Mouse (Mus musculus) MEL (cell line): ENCODE measurements around the gene Inpp4a.

Experiments
- CTCF ChIP-seq, 3 experiments: IDR thresholded peaks in 2 of 3; conservative IDR thresholded peaks in 1 of 3; 2 replicates each; pipeline ENCODE4 v1.5.1; 2011 to 2012; ENCODE audit warnings: low read length in 3 of 3, low read depth in 2 of 3, mild to moderate bottlenecking in 2 of 3, improper control_type of control experiment in 1 of 3, inconsistent platforms in 1 of 3, mixed read lengths in 1 of 3, moderate library complexity in 1 of 3; ENCODE audit not compliant: control insufficient read depth in 1 of 3, insufficient read depth in 1 of 3, poor library complexity in 1 of 3, severe bottlenecking in 1 of 3
- USF1 ChIP-seq: IDR thresholded peaks from 2 replicates; pipeline ENCODE4 v1.6.1; 2014; ENCODE audit warnings: low read depth, mild to moderate bottlenecking, inconsistent platforms, low read length, improper control_type of control experiment, moderate library complexity

DNA sequence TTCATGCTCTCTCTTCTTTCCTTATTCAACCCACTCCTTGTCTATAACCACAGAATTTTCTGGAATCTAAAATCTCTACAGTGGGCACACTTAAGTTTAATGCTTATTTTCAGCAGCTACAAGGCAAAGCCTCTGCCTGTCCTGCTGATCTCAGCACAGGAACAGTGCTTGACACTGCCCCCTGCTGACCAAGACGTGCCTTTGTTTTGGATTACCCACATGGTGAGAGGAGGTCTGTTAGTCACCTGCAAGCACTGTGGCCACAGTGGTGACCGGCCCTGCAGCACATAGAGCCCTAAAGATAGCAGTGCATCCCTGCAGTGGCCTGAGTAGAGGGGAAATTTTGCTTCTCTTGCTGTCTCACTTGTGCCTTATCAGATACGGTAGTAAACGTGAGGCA lies 102.0 kb downstream of the Inpp4a start:
- TF ChIP-seq CTCF (IDR thresholded peaks at IDR 0.05 in 2 of 3, conservative IDR thresholded peaks at IDR 0.05 in 1 of 3; ENCODE audit: control insufficient read depth in 1 of 3, insufficient read depth in 1 of 3, low read depth in 2 of 3, low read length in 3 of 3, poor library complexity in 1 of 3, severe bottlenecking in 1 of 3): peak; percentile 72 to 83 (median 82)
- no peak for TF ChIP-seq USF1
